Mouse (Mus musculus): ENCODE data around the gene Copb1. TPM values are rescaled to one million over a fixed set of nuclear protein-coding genes. Genes with fewer than 3 reads are reported as not detected.

Gene Copb1
- total RNA-seq, 1 experiment from 2014 or later: 115 TPM

GRCm38 (mm10) chr7:114183416-114183815 is 71.1 kb downstream of the Copb1 start:
- ATAC-seq (replicated peaks; ENCODE audit: insufficient number of reproducible peaks, low FRiP score, low TSS enrichment, poor library complexity, severe bottlenecking): no peak

GRCm38 (mm10) chr7:114182708-114183107 is 71.8 kb downstream of the Copb1 start:
- ATAC-seq (replicated peaks; ENCODE audit: insufficient number of reproducible peaks, low FRiP score, low TSS enrichment, poor library complexity, severe bottlenecking): no peak

- ATAC-seq (replicated peaks; ENCODE audit: insufficient number of reproducible peaks, low FRiP score, low TSS enrichment, poor library complexity, severe bottlenecking): 0 out of 2 replicates have a peak, but pooled peaks have one; percentile 27
Observed at GRCm38 (mm10) chr7:114181391-114181790, 73.1 kb downstream of the Copb1 start.

- no peak for ATAC-seq (replicated peaks; ENCODE audit: insufficient number of reproducible peaks, low FRiP score, low TSS enrichment, poor library complexity, severe bottlenecking)
Observed at GRCm38 (mm10) chr7:114176588-114176987, 77.9 kb downstream of the Copb1 start.

- ATAC-seq (replicated peaks; ENCODE audit: insufficient number of reproducible peaks, low FRiP score, low TSS enrichment, poor library complexity, severe bottlenecking): no peak
Observed at GRCm38 (mm10) chr7:114171354-114172097, 83.0 kb downstream of the Copb1 start.

- ATAC-seq (replicated peaks; ENCODE audit: insufficient number of reproducible peaks, low FRiP score, low TSS enrichment, poor library complexity, severe bottlenecking): no peak
Observed at GRCm38 (mm10) chr7:114169996-114170395, 84.5 kb downstream of the Copb1 start.

- no peak for ATAC-seq (replicated peaks; ENCODE audit: insufficient number of reproducible peaks, low FRiP score, low TSS enrichment, poor library complexity, severe bottlenecking)
Observed at GRCm38 (mm10) chr7:114169381-114169780, 85.1 kb downstream of the Copb1 start.

Other genes with a start within 250 kb of the Copb1 start
- 17.4 to 51.9 TPM (median 23.4 TPM) in 3 replicates for gene Rras2, start 136.9 kb downstream of the Copb1 start, total RNA-seq (2017)
- gene Psma1, start 21.4 kb upstream of the Copb1 start, total RNA-seq (2017): 200 to 257 TPM (median 216 TPM) in 3 replicates
- 58.9 to 108 TPM (median 74.6 TPM) in 3 replicates for gene Pde3b, start 160.6 kb upstream of the Copb1 start, total RNA-seq (2017)

Data from monocyte, adult 5-6 weeks (primary cell).